Mouse (Mus musculus): ENCODE results near the gene Kcnma1. TPM values are rescaled to one million over a fixed set of nuclear protein-coding genes. Genes with fewer than 3 reads are reported as not detected.

The Kcnma1 gene
- total and polyA plus RNA-seq, 2 experiments: 0.18 TPM; not detected in 1

GRCm38 (mm10) chr14:23746976-23747375, 267.3 kb downstream of the Kcnma1 start:
- no peak for DNase-seq (ENCODE audit: extremely low read depth, low read depth, low spot score)
- Histone ChIP-seq H3K79me2 (ENCODE audit: control insufficient read depth, insufficient read depth, low read length) (no peaks in the 10 kb centered on the region), H3K27ac (replicated peaks; ENCODE audit: insufficient read depth, low read depth, low read length) (no peak overlapping the region), H3K36me3 (ENCODE audit: control insufficient read depth, insufficient read depth, low read length) (no peaks in the 10 kb centered on the region), H3K9ac (ENCODE audit: low read depth, low read length) (no peak overlapping the region), H3K4me1 (ENCODE audit: control insufficient read depth, insufficient read depth, low read length) (no peaks in the 10 kb centered on the region), H3K27me3 (ENCODE audit: control insufficient read depth, insufficient read depth, low read length) (no peaks in the 10 kb centered on the region), H3K4me3 (ENCODE audit: insufficient read depth, low read depth, low read length) (no peak overlapping the region)
- TF ChIP-seq CTCF (IDR thresholded peaks at IDR 0.05; ENCODE audit: low read depth, low read length) (no peak), POLR2A (IDR thresholded peaks at IDR 0.05; ENCODE audit: extremely low read depth, insufficient read depth, low read length) (no peak)
- WGBS: 65% methylated on average over 4 of the region's 4 CpGs

GRCm38 (mm10) chr14:23741531-23741930, 272.8 kb downstream of the Kcnma1 start:
- Histone ChIP-seq H3K27me3 (ENCODE audit: control insufficient read depth, insufficient read depth, low read length) (no peaks in the 10 kb centered on the region), H3K4me1 (ENCODE audit: control insufficient read depth, insufficient read depth, low read length) (no peaks in the 10 kb centered on the region), H3K27ac (replicated peaks; ENCODE audit: insufficient read depth, low read depth, low read length) (no peak overlapping the region), H3K9ac (ENCODE audit: low read depth, low read length) (no peak overlapping the region), H3K36me3 (ENCODE audit: control insufficient read depth, insufficient read depth, low read length) (no peaks in the 10 kb centered on the region), H3K79me2 (ENCODE audit: control insufficient read depth, insufficient read depth, low read length) (no peaks in the 10 kb centered on the region), H3K4me3 (ENCODE audit: insufficient read depth, low read depth, low read length) (no peak overlapping the region)
- DNase-seq (ENCODE audit: extremely low read depth, low read depth, low spot score): no peak
- no peak for TF ChIP-seq POLR2A (IDR thresholded peaks at IDR 0.05; ENCODE audit: extremely low read depth, insufficient read depth, low read length)

- Histone ChIP-seq H3K4me1 (ENCODE audit: control insufficient read depth, insufficient read depth, low read length) (no peaks in the 10 kb centered on the region), H3K27me3 (ENCODE audit: control insufficient read depth, insufficient read depth, low read length) (no peaks in the 10 kb centered on the region), H3K4me3 (ENCODE audit: insufficient read depth, low read depth, low read length) (no peak overlapping the region), H3K36me3 (ENCODE audit: control insufficient read depth, insufficient read depth, low read length) (no peaks in the 10 kb centered on the region), H3K9ac (ENCODE audit: low read depth, low read length) (no peak overlapping the region), H3K27ac (replicated peaks; ENCODE audit: insufficient read depth, low read depth, low read length) (no peak overlapping the region), H3K79me2 (ENCODE audit: control insufficient read depth, insufficient read depth, low read length) (no peaks in the 10 kb centered on the region)
- TF ChIP-seq CTCF (IDR thresholded peaks at IDR 0.05; ENCODE audit: low read depth, low read length) (no peak), POLR2A (IDR thresholded peaks at IDR 0.05; ENCODE audit: extremely low read depth, insufficient read depth, low read length) (no peak)
- DNase-seq (ENCODE audit: extremely low read depth, low read depth, low spot score): no peak
- 95% methylated on average over 3 of the region's 3 CpGs for WGBS
Measured at GRCm38 (mm10) chr14:23734200-23734599, 280.1 kb downstream of the Kcnma1 start.

GRCm38 (mm10) chr14:23729377-23729776, 284.9 kb downstream of the Kcnma1 start:
- Histone ChIP-seq H3K4me3 (ENCODE audit: insufficient read depth, low read depth, low read length) (no peak overlapping the region), H3K9ac (ENCODE audit: low read depth, low read length) (no peak overlapping the region), H3K27ac (replicated peaks; ENCODE audit: insufficient read depth, low read depth, low read length) (no peak overlapping the region), H3K27me3 (ENCODE audit: control insufficient read depth, insufficient read depth, low read length) (no peaks in the 10 kb centered on the region), H3K36me3 (ENCODE audit: control insufficient read depth, insufficient read depth, low read length) (no peaks in the 10 kb centered on the region), H3K79me2 (ENCODE audit: control insufficient read depth, insufficient read depth, low read length) (no peaks in the 10 kb centered on the region), H3K4me1 (ENCODE audit: control insufficient read depth, insufficient read depth, low read length) (no peaks in the 10 kb centered on the region)
- TF ChIP-seq CTCF (IDR thresholded peaks at IDR 0.05; ENCODE audit: low read depth, low read length) (no peak), POLR2A (IDR thresholded peaks at IDR 0.05; ENCODE audit: extremely low read depth, insufficient read depth, low read length) (no peak)
- no peak for DNase-seq (ENCODE audit: extremely low read depth, low read depth, low spot score)
- 52% methylated on average over 2 of the region's 2 CpGs for WGBS

DNA sequence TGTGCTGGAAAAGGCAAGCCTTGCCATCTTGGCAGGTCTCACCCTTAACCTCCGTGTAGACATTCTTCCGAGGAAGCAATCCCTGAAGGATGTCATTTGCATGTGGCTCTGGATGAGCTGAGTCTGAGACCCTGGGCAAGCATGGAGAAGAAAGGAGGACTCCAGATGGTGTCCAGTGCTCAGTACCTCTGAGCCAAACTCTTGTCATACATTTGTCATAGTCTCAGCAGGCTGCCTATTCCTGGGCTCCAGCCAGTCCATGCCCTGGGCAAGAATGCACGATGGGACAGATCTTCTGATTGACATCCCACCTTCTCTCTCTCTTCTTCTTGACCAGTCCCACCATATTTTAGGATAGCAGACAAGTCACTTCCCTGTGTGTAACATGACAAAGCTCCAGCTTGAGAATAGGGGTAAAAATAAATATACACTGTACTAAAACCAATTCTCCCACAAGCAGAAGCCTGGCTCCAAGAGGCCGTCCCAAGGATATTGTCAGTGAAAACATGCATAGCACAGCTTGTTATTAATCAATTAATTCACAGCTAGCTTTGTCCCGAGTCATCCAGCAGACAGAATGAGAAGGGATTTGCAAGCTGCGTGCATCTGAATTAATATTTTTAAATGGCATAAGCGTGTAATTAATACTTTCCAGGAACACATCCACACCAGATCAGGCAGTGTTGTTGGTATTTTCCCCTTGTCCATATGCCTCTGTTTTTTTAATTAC, 290.4 kb downstream of the Kcnma1 start:
- no peak for TF ChIP-seq CTCF (IDR thresholded peaks at IDR 0.05; ENCODE audit: low read depth, low read length)
- no peak for TF ChIP-seq POLR2A (IDR thresholded peaks at IDR 0.05; ENCODE audit: extremely low read depth, insufficient read depth, low read length)
- WGBS: 79% methylated on average over 7 of the region's 7 CpGs
- no peaks in the 10 kb centered on the region for H3K79me2 ChIP-seq (ENCODE audit: control insufficient read depth, insufficient read depth, low read length)
- H3K4me3 ChIP-seq (ENCODE audit: insufficient read depth, low read depth, low read length): no peak overlapping the region
- no peak for DNase-seq (ENCODE audit: extremely low read depth, low read depth, low spot score)
- no peaks in the 10 kb centered on the region for H3K27me3 ChIP-seq (ENCODE audit: control insufficient read depth, insufficient read depth, low read length)
- H3K4me1 ChIP-seq (ENCODE audit: control insufficient read depth, insufficient read depth, low read length): no peaks in the 10 kb centered on the region
- H3K36me3 ChIP-seq (ENCODE audit: control insufficient read depth, insufficient read depth, low read length): no peaks in the 10 kb centered on the region
- H3K9ac ChIP-seq (ENCODE audit: low read depth, low read length): no peak overlapping the region
- no peak overlapping the region for H3K27ac ChIP-seq (replicated peaks; ENCODE audit: insufficient read depth, low read depth, low read length)

DNA sequence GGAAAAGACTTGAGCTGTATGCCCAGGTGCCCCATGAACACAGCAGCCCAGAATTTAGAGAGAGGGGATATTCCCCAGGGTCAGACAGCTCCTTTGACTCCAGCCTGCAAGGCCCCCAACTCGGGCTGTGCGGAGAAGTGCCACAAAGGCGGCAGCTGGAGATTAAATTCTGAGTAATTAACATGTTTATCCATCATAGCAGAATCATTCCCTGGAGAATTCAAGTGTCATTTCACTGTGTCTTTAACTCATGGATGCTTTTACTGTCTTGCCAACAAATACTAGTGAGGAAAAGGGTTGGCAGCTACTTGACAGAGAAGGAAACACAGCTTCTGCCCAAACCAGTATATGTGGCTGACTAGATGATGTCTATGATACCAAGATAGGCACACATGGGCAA, 295.0 kb downstream of the Kcnma1 start:
- Histone ChIP-seq H3K27me3 (ENCODE audit: control insufficient read depth, insufficient read depth, low read length) (no peaks in the 10 kb centered on the region), H3K9ac (ENCODE audit: low read depth, low read length) (no peak overlapping the region), H3K79me2 (ENCODE audit: control insufficient read depth, insufficient read depth, low read length) (no peaks in the 10 kb centered on the region), H3K4me1 (ENCODE audit: control insufficient read depth, insufficient read depth, low read length) (no peaks in the 10 kb centered on the region), H3K4me3 (ENCODE audit: insufficient read depth, low read depth, low read length) (no peak overlapping the region), H3K27ac (replicated peaks; ENCODE audit: insufficient read depth, low read depth, low read length) (no peak overlapping the region), H3K36me3 (ENCODE audit: control insufficient read depth, insufficient read depth, low read length) (no peaks in the 10 kb centered on the region)
- DNase-seq (ENCODE audit: extremely low read depth, low read depth, low spot score): no peak
- 77% methylated on average over 3 of the region's 3 CpGs for whole genome bisulfite sequencing
- no peak for TF ChIP-seq POLR2A (IDR thresholded peaks at IDR 0.05; ENCODE audit: extremely low read depth, insufficient read depth, low read length)

All from liver, adult 2 months (tissue).